ENCODE assay signal across 8 mouse cellular contexts in genomic region chr7:80404101-80404894, GRCm38 (mm10). TPM values are rescaled to one million over a fixed set of nuclear protein-coding genes. Genes with fewer than 3 reads are reported as not detected.
DNase-seq lines count a peak whose midpoint lies in the region; ATAC-seq and TF ChIP-seq lines count a peak whose summit lies in the region.

No protein-coding gene starts in this region.

- 53% methylated on average over 7 of the region's 7 CpGs for WGBS in heart, embryonic 14.5 days
- WGBS in hindbrain, embryonic 10.5 days, result 58% methylated on average over 7 of the region's 7 CpGs

- TF ChIP-seq POLR2A in MEL (IDR thresholded peaks at IDR 0.05; ENCODE audit: control insufficient read depth in 1 of 2, insufficient read depth in 1 of 2, low read depth in 1 of 2, low read length in 2 of 2, poor library complexity in 1 of 2), result peak in 1 of 2 experiments; percentile 54; a peak in 1 of 4 replicates

- peak; percentile 10 to 44; a peak in 2 of 4 replicates for TF ChIP-seq EP300 in MEL (IDR thresholded peaks at IDR 0.05; ENCODE audit: low read depth in 1 of 2, low read length in 2 of 2)

- TF ChIP-seq CTCF in left cerebral cortex, adult 2 months (IDR thresholded peaks at IDR 0.05), result no peak
- no peak for TF ChIP-seq CTCF in MEL (IDR thresholded peaks at IDR 0.05 in 2 of 3, conservative IDR thresholded peaks at IDR 0.05 in 1 of 3; ENCODE audit: control insufficient read depth in 1 of 3, insufficient read depth in 1 of 3, low read depth in 2 of 3, low read length in 3 of 3, poor library complexity in 1 of 3, severe bottlenecking in 1 of 3)

- H3K4me1 ChIP-seq in MEL (ENCODE audit: control insufficient read depth in 1 of 2, insufficient read depth in 2 of 2, low read length in 2 of 2), result peaks cover 8 to 36% of the 10 kb centered on the region in 2 experiments
- peaks cover 21 to 41% of the 10 kb centered on the region in 2 experiments for H3K4me1 ChIP-seq in heart, embryonic 14.5 days (ENCODE audit: control insufficient read depth in 2 of 2, insufficient read depth in 2 of 2, low read length in 2 of 2)
- H3K4me1 ChIP-seq in hindbrain, embryonic 10.5 days (replicated peaks), result peaks cover 23% of the 10 kb centered on the region

- H3K9me3 ChIP-seq in MEL (replicated peaks; ENCODE audit: insufficient read depth, low read length), result no peaks in the 10 kb centered on the region
- H3K9me3 ChIP-seq in heart, embryonic 14.5 days (ENCODE audit: control insufficient read depth, low read length), result no peaks in the 10 kb centered on the region
- H3K9me3 ChIP-seq in hindbrain, embryonic 10.5 days, result no peaks in the 10 kb centered on the region

- H3K4me3 ChIP-seq in left cerebral cortex, adult 2 months, result no peak overlapping the region
- H3K4me3 ChIP-seq in MEL (ENCODE audit: control insufficient read depth in 1 of 2, insufficient read depth in 1 of 2, low read depth in 2 of 2, low read length in 2 of 2), result peak overlapping the region in 1 of 2 experiments; percentile 72; a peak in 1 of 4 replicates
- H3K4me3 ChIP-seq in heart, embryonic 14.5 days (ENCODE audit: control insufficient read depth in 1 of 2, insufficient read depth in 1 of 2, low read depth in 1 of 2, low read length in 2 of 2), result no peak overlapping the region
- no peak overlapping the region for H3K4me3 ChIP-seq in hindbrain, embryonic 10.5 days

- no peaks in the 10 kb centered on the region for H3K27me3 ChIP-seq in MEL (ENCODE audit: control insufficient read depth in 1 of 2, insufficient read depth in 2 of 2, low read length in 2 of 2)
- no peaks in the 10 kb centered on the region for H3K27me3 ChIP-seq in heart, embryonic 14.5 days (ENCODE audit: control insufficient read depth, insufficient read depth, low read length)
- H3K27me3 ChIP-seq in hindbrain, embryonic 10.5 days (ENCODE audit: insufficient read depth, poor library complexity, severe bottlenecking), result peaks cover 30% of the 10 kb centered on the region

- intact Hi-C loops in left cerebral cortex, adult 2 months (cut with DNase I), result no loop called here

- H3K36me3 ChIP-seq in MEL (ENCODE audit: control insufficient read depth in 1 of 2, insufficient read depth in 2 of 2, low read length in 2 of 2), result peaks cover 0 to 25% of the 10 kb centered on the region in 2 experiments; a peak in 2 of 4 replicates
- H3K36me3 ChIP-seq in heart, embryonic 14.5 days (ENCODE audit: control insufficient read depth, insufficient read depth, low read length), result no peaks in the 10 kb centered on the region
- H3K36me3 ChIP-seq in hindbrain, embryonic 10.5 days, result no peaks in the 10 kb centered on the region

- DNase-seq in left cerebral cortex, adult 2 months (ENCODE audit: extremely low spot score in 1 of 2, low spot score in 2 of 2), result no peak
- no peak for DNase-seq in left cerebral cortex, adult 11 months (ENCODE audit: low spot score)
- DNase-seq in MEL (ENCODE audit: low read depth, low spot score), result peak; percentile 82
- DNase-seq in naive thymus-derived CD4-positive, alpha-beta T cell, adult 2 months (ENCODE audit: low read depth), result peak; percentile 65
- no peak for DNase-seq in hindbrain, embryonic 10.5 days (ENCODE audit: low spot score)
- no peak for DNase-seq in adrenal gland, postnatal 14 days
- DNase-seq in frontal cortex, postnatal 10 days (ENCODE audit: low spot score in 2 of 2), result no peak

- peaks cover 30% of the 10 kb centered on the region for H3K79me2 ChIP-seq in MEL (ENCODE audit: control insufficient read depth, insufficient read depth, low read length, poor library complexity)

- H3K4me2 ChIP-seq in heart, embryonic 14.5 days (ENCODE audit: low read length), result no peak overlapping the region

- ATAC-seq in heart, embryonic 14.5 days (ENCODE audit: insufficient number of reproducible peaks, insufficient read depth, low FRiP score, low read depth), result no peak

- H3K27ac ChIP-seq in left cerebral cortex, adult 2 months, result peak overlapping the region; percentile 32; the same call in 1 of the 2 replicates
- peak overlapping the region; percentile 66 for H3K27ac ChIP-seq in MEL (ENCODE audit: control insufficient read depth, low read depth, low read length)
- H3K27ac ChIP-seq in heart, embryonic 14.5 days (replicated peaks in 1 of 2; ENCODE audit: control insufficient read depth in 1 of 2, insufficient read depth in 1 of 2, low read depth in 2 of 2, low read length in 2 of 2), result peak overlapping the region; percentile 59 to 97
- no peak overlapping the region for H3K27ac ChIP-seq in hindbrain, embryonic 10.5 days

- TF ChIP-seq RAD21 in MEL (IDR thresholded peaks at IDR 0.05; ENCODE audit: low read depth, low read length), result no peak

- H3K9ac ChIP-seq in MEL (ENCODE audit: control insufficient read depth, low read depth, low read length, poor library complexity, severe bottlenecking), result peak overlapping the region; percentile 90
- H3K9ac ChIP-seq in heart, embryonic 14.5 days (ENCODE audit: low read length), result no peak overlapping the region

TF ChIP-seq in MEL, 35 proteins besides CTCF, POLR2A, EP300 and RAD21:
- TF ChIP-seq MYB (IDR thresholded peaks at IDR 0.05; ENCODE audit: low read depth, low read length) (no peak), TBP (IDR thresholded peaks at IDR 0.05; ENCODE audit: low read depth, low read length) (peak; percentile 33; the same call in 1 of the 2 replicates), NRF1 (IDR thresholded peaks at IDR 0.05; ENCODE audit: insufficient read depth, low read depth, low read length, poor library complexity, severe bottlenecking) (no peak), ETS1 (IDR thresholded peaks at IDR 0.05; ENCODE audit: low read depth, low read length) (peak; percentile 22; the same call in 1 of the 2 replicates), MAX (IDR thresholded peaks at IDR 0.05; ENCODE audit: low read length) (peak; percentile 52), TCF12 (IDR thresholded peaks at IDR 0.05; ENCODE audit: low read depth, low read length) (0 out of 2 replicates have a peak, but pooled peaks have one; percentile 35), SIN3A (IDR thresholded peaks at IDR 0.05; ENCODE audit: low read length) (peak; percentile 59), MYC (IDR thresholded peaks at IDR 0.05; ENCODE audit: low read depth, low read length) (peak; percentile 72; the same call in 1 of the 2 replicates), GATA1 (IDR thresholded peaks at IDR 0.05; ENCODE audit: low read depth, low read length) (peak; percentile 60), RCOR1 (IDR thresholded peaks at IDR 0.05; ENCODE audit: low read depth, low read length) (peak; percentile 25), MAFK (IDR thresholded peaks at IDR 0.05; ENCODE audit: borderline replicate concordance, low read depth, low read length) (no peak), JUND (IDR thresholded peaks at IDR 0.05; ENCODE audit: low read depth, low read length) (0 out of 2 replicates have a peak, but pooled peaks have one; percentile 8)

RNA-seq across cellular contexts. Expression of gene Furin, which starts 0.9 kb away (rescaled TPM):
- 10 to 100 TPM; 38.0 to 40.7 TPM for total RNA-seq in left cerebral cortex, adult 2 months (2021)
- 11.6 and 13.7 TPM in 2 replicates for total RNA-seq in MEL (2012; rRNA removed)
- 10 to 100 TPM in 1 of 2 experiments, not detected in 1; 32.3 TPM for polyA plus RNA-seq in MEL (2012; ENCODE audit: insufficient read depth in 1 of 2, insufficient read length in 2 of 2, low read depth in 1 of 2, low replicate concordance in 2 of 2, missing spikeins in 1 of 2)
- polyA plus RNA-seq in heart, embryonic 14.5 days (2014; fragmentation: Nextera tagmentation; extraction: Ambion mirVana), result 17.9 and 25.2 TPM in 2 replicates
- polyA plus RNA-seq in hindbrain, embryonic 10.5 days (2016; fragmentation: Nextera tagmentation; extraction: Ambion mirVana), result 4.6 and 5.2 TPM in 2 replicates
- 138 and 140 TPM in 2 replicates for total RNA-seq in adrenal gland, postnatal 14 days (2021)

RNA-seq across cellular contexts. Expression of gene Fes, which starts 16.6 kb away (rescaled TPM):
- total RNA-seq in left cerebral cortex, adult 2 months (2021), result 1 to 10 TPM; 5.3 to 6.8 TPM
- total RNA-seq in MEL (2012; rRNA removed), result 1.3 and 2.7 TPM in 2 replicates
- polyA plus RNA-seq in MEL (2012; ENCODE audit: insufficient read depth in 1 of 2, insufficient read length in 2 of 2, low read depth in 1 of 2, low replicate concordance in 2 of 2, missing spikeins in 1 of 2), result 1 to 10 TPM in 1 of 2 experiments, not detected in 1; 6.6 TPM
- polyA plus RNA-seq in heart, embryonic 14.5 days (2014; fragmentation: Nextera tagmentation; extraction: Ambion mirVana), result 12.3 and 13.5 TPM in 2 replicates
- polyA plus RNA-seq in hindbrain, embryonic 10.5 days (2016; fragmentation: Nextera tagmentation; extraction: Ambion mirVana), result 10.4 and 11.6 TPM in 2 replicates
- 12.8 and 13.0 TPM in 2 replicates for total RNA-seq in adrenal gland, postnatal 14 days (2021)

RNA-seq across cellular contexts. Expression of gene Man2a2, which starts 33.1 kb away (rescaled TPM):
- total RNA-seq in left cerebral cortex, adult 2 months (2021), result 100 to 1,000 TPM; 152 to 157 TPM
- 17.4 and 19.2 TPM in 2 replicates for total RNA-seq in MEL (2012; rRNA removed)
- polyA plus RNA-seq in MEL (2012; ENCODE audit: insufficient read depth in 1 of 2, insufficient read length in 2 of 2, low read depth in 1 of 2, low replicate concordance in 2 of 2, missing spikeins in 1 of 2), result 10 to 100 TPM in 1 of 2 experiments, not detected in 1; 38.6 TPM
- polyA plus RNA-seq in heart, embryonic 14.5 days (2014; fragmentation: Nextera tagmentation; extraction: Ambion mirVana), result 15.9 and 19.5 TPM in 2 replicates
- polyA plus RNA-seq in hindbrain, embryonic 10.5 days (2016; fragmentation: Nextera tagmentation; extraction: Ambion mirVana), result 17.7 TPM in 2 replicates
- 61.4 and 82.8 TPM in 2 replicates for total RNA-seq in adrenal gland, postnatal 14 days (2021)

Comparison
In these comparisons a context has a peak if more than half of its experiments do, and no peak if none do; other contexts are left out.
1. DNase-seq: peak in MEL (single experiment) and naive thymus-derived CD4-positive, alpha-beta T cell, adult 2 months (single experiment); none in left cerebral cortex, adult 2 months (0 of 2), left cerebral cortex, adult 11 months (single experiment), hindbrain, embryonic 10.5 days (single experiment), adrenal gland, postnatal 14 days (single experiment) and frontal cortex, postnatal 10 days (0 of 2).